Mouse (Mus musculus): ENCODE results near the gene Pld2. TPM values are rescaled to one million over a fixed set of nuclear protein-coding genes. Genes with fewer than 3 reads are reported as not detected.
"Not testable (repeated sequence)": the region's sequence is repeated elsewhere in the genome, so short reads cannot be mapped to it uniquely, and the experiment has no call there.

Pld2 gene
- polyA plus RNA-seq, 1 experiment from 2014 or later = 10.4 TPM

DNA sequence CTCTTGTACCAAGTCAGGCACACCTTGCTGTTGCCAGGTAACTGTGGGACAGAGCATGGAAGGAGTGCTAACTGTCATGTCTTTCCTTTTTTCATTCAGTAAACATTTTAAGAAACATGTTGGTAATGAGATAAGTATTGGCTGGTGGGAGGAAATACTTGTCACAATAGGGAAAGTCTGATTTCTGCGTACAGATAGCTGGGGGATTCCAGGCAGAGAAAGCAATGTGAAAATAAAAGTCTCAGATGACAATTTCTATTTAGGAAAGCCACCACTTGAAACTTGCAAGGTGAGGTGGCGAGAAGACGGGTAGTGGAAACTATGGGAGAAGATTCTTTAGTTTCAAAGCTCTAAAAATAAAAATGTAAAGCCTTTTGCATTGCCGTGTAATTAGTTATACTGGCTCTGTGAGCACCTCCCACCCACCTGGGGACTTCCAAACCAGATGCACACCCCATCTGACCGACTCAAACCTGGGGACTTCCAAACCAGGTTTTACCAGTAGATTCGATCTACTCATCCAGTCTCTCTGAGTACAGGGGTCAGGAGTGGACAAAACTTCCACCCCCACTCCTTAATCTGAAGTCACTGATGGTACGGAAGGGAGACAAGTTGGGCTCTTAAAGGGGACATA is 27.0 kb upstream of the Pld2 start:
- WGBS = 71% methylated on average over 7 of the region's 7 CpGs
- Histone ChIP-seq H3K4me3 (no peak overlapping the region), H3K9ac (no peak overlapping the region), H3K4me1 (replicated peaks) (peaks cover 7% of the 10 kb centered on the region; the same call in 1 of the 2 replicates), H3K4me2 (no peak overlapping the region), H3K9me3 (replicated peaks) (no peaks in the 10 kb centered on the region), H3K36me3 (no peaks in the 10 kb centered on the region), H3K27me3 (peaks cover 13% of the 10 kb centered on the region), H3K27ac (no peak overlapping the region)
- ATAC-seq (replicated peaks; ENCODE audit: insufficient number of reproducible peaks, insufficient read depth, low FRiP score, low read depth) = no peak

DNA sequence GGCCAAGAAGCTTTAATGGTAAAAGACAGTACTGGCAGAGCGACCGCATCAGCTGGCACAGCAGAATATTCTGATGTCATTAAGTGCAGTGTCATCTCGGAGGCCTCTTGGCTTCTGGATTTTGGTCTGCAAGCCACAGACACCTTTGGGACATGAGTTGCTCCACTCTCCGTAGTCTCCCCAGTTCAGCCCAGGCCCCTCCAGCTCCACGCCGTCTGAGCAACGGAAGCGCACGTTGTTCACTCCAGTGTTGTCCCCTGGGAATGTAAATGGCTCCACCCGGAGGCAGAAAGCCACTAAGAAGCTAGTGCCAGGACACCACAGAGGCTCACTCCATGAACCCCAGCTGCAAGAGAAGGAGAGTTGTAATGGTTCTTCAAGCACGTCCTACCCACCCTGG is 26.3 kb upstream of the Pld2 start:
- no peak overlapping the region for H3K4me3 ChIP-seq
- no peak overlapping the region for H3K4me2 ChIP-seq
- H3K9ac ChIP-seq = no peak overlapping the region
- no peak for ATAC-seq (replicated peaks; ENCODE audit: insufficient number of reproducible peaks, insufficient read depth, low FRiP score, low read depth)
- H3K4me1 ChIP-seq (replicated peaks) = peaks cover 7% of the 10 kb centered on the region; the same call in 1 of the 2 replicates
- no peaks in the 10 kb centered on the region for H3K36me3 ChIP-seq
- 57% methylated on average over 11 of the region's 11 CpGs for WGBS
- H3K9me3 ChIP-seq (replicated peaks) = no peaks in the 10 kb centered on the region
- no peak overlapping the region for H3K27ac ChIP-seq
- H3K27me3 ChIP-seq = peaks cover 13% of the 10 kb centered on the region

DNA sequence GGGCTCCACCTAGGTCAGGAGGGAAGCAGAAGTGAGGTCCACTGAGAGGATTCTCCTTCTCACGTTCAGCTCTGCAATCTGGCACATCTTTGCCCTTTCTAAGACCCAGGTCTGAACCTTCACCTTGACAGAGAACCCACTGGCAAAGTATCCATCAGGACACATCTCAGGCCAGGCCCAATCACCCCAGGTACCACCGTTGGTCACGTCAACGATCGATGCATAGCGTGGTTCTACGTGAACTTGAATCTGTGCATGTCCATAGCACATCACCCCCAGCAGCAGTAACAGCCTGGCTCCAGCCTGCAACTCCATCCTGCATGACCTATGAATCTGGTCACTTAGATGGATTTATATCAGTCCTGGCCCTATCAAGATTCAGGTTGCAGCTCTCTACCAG is 25.6 kb upstream of the Pld2 start, which contains the start of gene Vmo1:
Vmo1 (minus strand) TSS at position 329 of the 400 bp plus-strand sequence.
- no peaks in the 10 kb centered on the region for H3K36me3 ChIP-seq
- WGBS = 85% methylated on average over 7 of the region's 7 CpGs
- peaks cover 8% of the 10 kb centered on the region; the same call in 1 of the 2 replicates for H3K4me1 ChIP-seq (replicated peaks)

DNA sequence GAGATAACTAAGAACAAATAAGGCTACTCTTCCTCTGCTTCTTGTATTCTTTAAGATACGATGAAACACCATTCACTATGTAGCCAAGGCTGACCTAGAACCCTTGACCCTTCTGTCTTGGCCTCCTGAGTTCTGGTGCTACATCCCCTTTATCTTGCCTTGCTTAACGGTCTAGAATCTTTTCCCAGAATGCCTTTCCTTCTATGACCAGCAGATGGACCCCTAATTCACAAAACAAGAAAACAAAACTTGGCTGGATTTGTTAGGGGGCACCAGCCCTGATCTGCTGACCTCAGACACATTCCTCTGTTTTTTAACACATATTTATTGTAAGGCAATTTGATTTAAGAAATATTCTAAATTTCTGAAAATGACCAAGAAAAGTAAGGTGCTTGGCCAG is 23.5 kb upstream of the Pld2 start:
- no peak for ATAC-seq (replicated peaks; ENCODE audit: insufficient number of reproducible peaks, insufficient read depth, low FRiP score, low read depth)
- H3K27me3 ChIP-seq = no peaks in the 10 kb centered on the region; the same call in 1 of the 2 replicates
- H3K36me3 ChIP-seq = no peaks in the 10 kb centered on the region
- WGBS = 22% methylated on average over 2 of the region's 2 CpGs
- H3K4me3 ChIP-seq = no peak overlapping the region
- peaks cover 15% of the 10 kb centered on the region for H3K4me1 ChIP-seq (replicated peaks)
- no peak overlapping the region for H3K27ac ChIP-seq
- no peak overlapping the region for H3K4me2 ChIP-seq
- H3K9me3 ChIP-seq (replicated peaks) = no peaks in the 10 kb centered on the region
- no peak overlapping the region for H3K9ac ChIP-seq

More for the DNA sequence above, 25.6 kb upstream of the Pld2 start, which contains the start of gene Vmo1:
- Histone ChIP-seq H3K9ac (no peak within 1 kb of the TSS), H3K27ac (no peak within 1 kb of the TSS), H3K9me3 (replicated peaks) (no peaks in the 10 kb centered on the region), H3K4me2 (no peak within 1 kb of the TSS), H3K4me3 (no peak within 1 kb of the TSS), H3K27me3 (peaks cover 11% of the 10 kb centered on the region)
- no peak for ATAC-seq (replicated peaks; ENCODE audit: insufficient number of reproducible peaks, insufficient read depth, low FRiP score, low read depth)

DNA sequence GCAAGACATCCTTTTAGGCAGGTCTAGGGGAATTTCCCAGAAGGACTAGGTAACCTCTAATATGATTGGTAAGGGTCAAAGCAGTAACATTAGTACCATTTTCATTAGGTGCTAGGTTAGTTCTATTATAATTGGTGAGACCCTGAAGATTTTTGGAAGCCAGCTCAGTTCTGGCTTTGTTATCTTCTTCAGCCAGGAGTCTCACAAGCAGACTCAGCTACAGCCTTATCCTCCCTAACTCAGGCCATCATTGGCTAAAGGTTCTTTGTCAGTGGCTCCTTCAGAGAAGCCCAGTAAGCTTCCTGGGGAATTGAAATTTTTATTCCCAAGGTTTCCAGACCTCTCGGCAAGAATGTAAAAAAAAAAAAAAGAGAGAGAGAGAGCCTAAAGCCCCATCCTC is 21.4 kb upstream of the Pld2 start:
- Histone ChIP-seq H3K27me3 (no peaks in the 10 kb centered on the region; the same call in 1 of the 2 replicates), H3K9me3 (replicated peaks) (no peaks in the 10 kb centered on the region), H3K27ac (no peak overlapping the region), H3K4me1 (replicated peaks) (peaks cover 15% of the 10 kb centered on the region), H3K4me3 (no peak overlapping the region), H3K9ac (no peak overlapping the region), H3K36me3 (no peaks in the 10 kb centered on the region), H3K4me2 (no peak overlapping the region)
- ATAC-seq (replicated peaks; ENCODE audit: insufficient number of reproducible peaks, insufficient read depth, low FRiP score, low read depth) = no peak
- 71% methylated on average over 1 of the region's 1 CpGs for WGBS

DNA sequence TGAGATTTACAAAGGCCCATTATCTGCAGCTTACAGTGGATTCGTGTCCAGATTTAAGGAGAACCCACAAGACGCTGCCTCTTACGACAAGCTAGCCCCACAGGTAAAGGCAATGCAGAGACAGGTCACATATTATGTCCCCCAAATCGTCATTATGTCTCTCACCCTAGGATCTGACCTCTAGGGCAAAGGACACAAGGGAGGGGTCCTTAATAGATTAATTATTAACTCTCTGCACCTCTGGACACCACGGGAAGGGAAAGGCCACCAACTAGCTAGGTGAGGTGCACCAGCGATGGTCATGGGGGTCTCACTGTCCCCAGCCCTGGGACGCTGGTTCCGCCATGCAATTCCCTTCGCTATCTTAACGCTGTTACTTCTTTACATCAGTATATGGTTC is 20.9 kb upstream of the Pld2 start, which contains the start of gene Gltpd2:
Gltpd2 (plus strand) TSS at position 274 of the 400 bp plus-strand sequence.
- H3K4me2 ChIP-seq = peak within 1 kb of the TSS; percentile 76
- H3K4me1 ChIP-seq (replicated peaks) = peaks cover 15% of the 10 kb centered on the region
- no peaks in the 10 kb centered on the region for H3K27me3 ChIP-seq
- no peaks in the 10 kb centered on the region for H3K9me3 ChIP-seq (replicated peaks)
- peak within 1 kb of the TSS; percentile 46 for H3K4me3 ChIP-seq
- H3K36me3 ChIP-seq = no peaks in the 10 kb centered on the region
- H3K27ac ChIP-seq = peak within 1 kb of the TSS; percentile 70
- 86% methylated on average over 10 of the region's 10 CpGs for WGBS
- ATAC-seq (replicated peaks; ENCODE audit: insufficient number of reproducible peaks, insufficient read depth, low FRiP score, low read depth) = no peak
- peak within 1 kb of the TSS; percentile 62 for H3K9ac ChIP-seq

DNA sequence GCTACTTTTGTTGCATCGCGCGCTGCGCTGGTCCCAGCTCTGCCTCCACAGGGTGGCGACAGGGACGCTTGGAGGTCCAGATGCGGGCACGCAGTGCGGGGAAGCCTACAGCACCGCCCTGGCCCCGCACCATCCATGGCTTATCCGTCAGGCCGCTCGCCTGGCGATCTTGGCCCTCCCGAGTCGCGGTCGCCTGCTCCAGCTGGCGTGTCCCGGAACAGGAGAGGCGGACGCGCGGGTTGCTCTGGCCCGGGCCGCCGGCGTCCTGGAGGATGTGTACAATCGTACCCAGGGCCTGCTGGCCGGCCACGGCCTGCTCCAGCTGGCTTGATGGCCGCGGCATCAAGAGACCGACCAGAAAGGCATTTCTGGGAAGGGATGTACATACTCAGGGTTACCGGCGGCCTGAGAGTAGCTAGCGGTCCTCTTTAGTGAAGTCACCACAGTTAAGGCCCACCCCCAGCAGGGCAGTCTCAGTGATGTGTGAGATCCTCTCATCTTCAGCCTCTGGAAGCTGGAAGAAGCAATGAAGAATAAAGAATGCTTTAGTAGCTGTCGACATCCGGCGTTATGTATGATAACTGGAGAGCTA is 19.6 kb upstream of the Pld2 start:
- Histone ChIP-seq H3K27ac (peak overlapping the region; percentile 70), H3K27me3 (no peaks in the 10 kb centered on the region), H3K4me2 (peak overlapping the region; percentile 76), H3K9me3 (replicated peaks) (no peaks in the 10 kb centered on the region), H3K9ac (peak overlapping the region; percentile 62), H3K4me3 (peak overlapping the region; percentile 46), H3K4me1 (replicated peaks) (peaks cover 15% of the 10 kb centered on the region), H3K36me3 (no peaks in the 10 kb centered on the region)
- WGBS = 3% methylated on average over 41 of the region's 41 CpGs
- peak; percentile 22; the same call in 1 of the 2 replicates for ATAC-seq (replicated peaks; ENCODE audit: insufficient number of reproducible peaks, insufficient read depth, low FRiP score, low read depth)

DNA sequence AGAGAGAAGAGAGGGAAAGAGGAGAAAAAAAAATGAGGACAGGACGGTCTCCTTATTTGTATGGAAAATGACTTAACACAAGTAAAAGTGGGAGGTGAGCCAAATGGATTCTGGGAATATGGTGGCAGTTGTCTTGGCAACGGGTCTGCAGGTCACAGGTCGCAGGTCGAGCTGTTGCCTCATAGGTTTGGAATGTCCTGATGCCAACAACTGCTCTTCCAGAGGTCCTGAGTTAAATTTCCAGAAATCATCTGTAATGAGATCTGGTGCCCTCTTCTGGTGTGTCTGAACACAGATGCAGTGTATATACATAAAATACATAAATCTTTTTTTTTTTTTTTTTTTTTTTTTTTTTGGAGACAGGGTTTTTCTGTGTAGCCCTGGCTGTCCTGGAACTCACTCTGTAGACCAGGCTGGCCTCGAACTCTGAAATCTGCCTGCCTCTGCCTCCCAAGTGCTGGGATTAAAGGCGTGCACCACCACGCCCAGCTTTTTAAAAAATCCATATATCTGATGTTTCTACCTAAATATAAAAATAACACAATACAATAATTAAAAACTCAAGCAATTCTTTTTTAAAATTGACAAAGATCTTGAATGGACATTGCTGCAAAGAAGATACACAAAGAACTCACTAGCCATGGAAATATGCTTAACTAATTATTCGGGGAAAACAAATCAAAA is 16.4 kb upstream of the Pld2 start:
- not testable (repeated sequence) for H3K27me3 ChIP-seq; H3K9me3 ChIP-seq (replicated peaks); ATAC-seq (replicated peaks; ENCODE audit: insufficient number of reproducible peaks, insufficient read depth, low FRiP score, low read depth); H3K4me2 ChIP-seq; H3K9ac ChIP-seq; H3K4me3 ChIP-seq; H3K27ac ChIP-seq
- Histone ChIP-seq H3K4me1 (replicated peaks) (peaks cover 25% of the 10 kb centered on the region), H3K36me3 (peaks cover 21% of the 10 kb centered on the region)
- WGBS = 87% methylated on average over 8 of the region's 8 CpGs

DNA sequence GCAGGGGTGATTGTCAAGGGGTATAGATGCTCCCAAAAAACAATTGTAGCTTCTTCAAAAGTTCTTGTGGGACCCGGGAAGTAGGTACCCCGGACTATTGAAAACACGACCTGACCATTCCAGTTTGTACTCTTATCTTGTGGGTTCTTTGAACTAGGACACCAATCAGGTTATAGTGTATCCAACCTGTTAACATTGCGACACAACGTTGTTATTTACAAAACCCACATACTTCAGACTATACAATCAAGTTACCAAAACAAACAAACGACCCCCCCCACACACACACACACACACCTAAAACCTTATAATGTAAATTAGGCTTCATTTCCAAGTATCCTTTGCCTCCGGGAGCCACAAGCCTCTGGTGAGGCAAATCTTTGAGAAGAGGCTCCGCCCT is 15.1 kb upstream of the Pld2 start:
- WGBS = 5% methylated on average over 8 of the region's 8 CpGs
- ATAC-seq (replicated peaks; ENCODE audit: insufficient number of reproducible peaks, insufficient read depth, low FRiP score, low read depth) = no peak; the same call in 1 of the 2 replicates

DNA sequence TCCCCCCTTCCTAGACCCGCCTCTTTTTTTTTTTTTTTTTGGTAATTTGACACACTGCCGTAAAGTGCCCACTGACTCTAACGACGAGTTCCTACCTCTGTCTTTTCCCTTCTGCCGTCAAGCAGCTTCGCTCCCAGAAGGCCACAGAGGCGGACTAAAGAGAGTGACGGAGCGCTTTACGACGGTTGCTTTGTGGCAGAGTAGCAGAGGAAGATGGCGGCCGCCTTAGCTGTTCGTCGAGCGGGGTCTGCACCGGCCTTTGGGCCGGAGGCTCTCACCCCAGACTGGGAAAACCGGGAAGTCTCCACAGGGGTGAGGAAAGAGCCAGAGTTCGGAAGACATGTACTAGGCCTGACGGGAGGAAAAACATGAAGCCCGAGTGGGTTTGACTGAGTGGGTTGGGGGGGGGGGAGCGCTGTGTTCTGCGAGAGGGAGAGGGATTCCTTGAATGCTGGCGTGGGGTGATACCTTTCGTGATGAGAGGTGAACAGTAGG is 14.6 kb upstream of the Pld2 start, which contains the start of gene Psmb6:
Psmb6 (plus strand) TSS at position 184 of the 495 bp plus-strand sequence.
- peak within 1 kb of the TSS; percentile 80 for H3K9ac ChIP-seq
- peaks cover 24% of the 10 kb centered on the region for H3K36me3 ChIP-seq
- peak within 1 kb of the TSS; percentile 56 for H3K27ac ChIP-seq
- peak within 1 kb of the TSS; percentile 83 for H3K4me3 ChIP-seq
- H3K9me3 ChIP-seq (replicated peaks) = no peaks in the 10 kb centered on the region
- ATAC-seq (replicated peaks; ENCODE audit: insufficient number of reproducible peaks, insufficient read depth, low FRiP score, low read depth) = peak; percentile 96
- peak within 1 kb of the TSS; percentile 79 for H3K4me2 ChIP-seq
- H3K27me3 ChIP-seq = no peaks in the 10 kb centered on the region
- H3K4me1 ChIP-seq (replicated peaks) = peaks cover 15% of the 10 kb centered on the region
- WGBS = under 1% methylated on average over 26 of the region's 26 CpGs

More for the DNA sequence above, 15.1 kb upstream of the Pld2 start:
- peak overlapping the region; percentile 83 for H3K4me3 ChIP-seq
- no peaks in the 10 kb centered on the region for H3K9me3 ChIP-seq (replicated peaks)
- peaks cover 19% of the 10 kb centered on the region for H3K4me1 ChIP-seq (replicated peaks)
- peak overlapping the region; percentile 65 for H3K4me2 ChIP-seq
- no peaks in the 10 kb centered on the region for H3K27me3 ChIP-seq
- H3K27ac ChIP-seq = no peak overlapping the region
- peak overlapping the region; percentile 40 for H3K9ac ChIP-seq
- H3K36me3 ChIP-seq = peaks cover 24% of the 10 kb centered on the region

DNA sequence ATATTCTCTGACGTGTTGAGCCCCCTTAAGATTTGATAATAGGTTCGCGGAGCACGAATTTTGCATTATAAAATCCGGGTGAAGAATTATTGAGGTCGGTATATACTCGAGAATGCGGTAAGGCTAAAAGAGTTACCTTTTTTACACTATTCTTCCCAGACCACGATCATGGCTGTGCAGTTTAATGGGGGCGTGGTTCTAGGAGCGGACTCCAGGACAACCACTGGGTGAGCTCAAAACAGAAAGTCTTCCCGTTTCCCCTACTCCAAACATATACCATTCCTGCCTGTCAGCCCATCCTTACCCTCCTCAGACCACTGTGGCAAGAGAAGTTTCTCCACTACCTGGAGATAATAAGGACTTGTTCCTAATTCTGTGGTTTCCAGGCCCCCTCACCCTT is 14.1 kb upstream of the Pld2 start:
- Histone ChIP-seq H3K9ac (peak overlapping the region; percentile 80), H3K4me1 (replicated peaks) (peaks cover 10% of the 10 kb centered on the region), H3K27me3 (no peaks in the 10 kb centered on the region), H3K4me3 (peak overlapping the region; percentile 83), H3K9me3 (replicated peaks) (no peaks in the 10 kb centered on the region), H3K36me3 (peaks cover 24% of the 10 kb centered on the region), H3K4me2 (peak overlapping the region; percentile 79), H3K27ac (0 out of 2 replicates have a peak overlapping the region, but pooled peaks have one; percentile 56)
- WGBS = under 1% methylated on average over 12 of the region's 12 CpGs
- no peak for ATAC-seq (replicated peaks; ENCODE audit: insufficient number of reproducible peaks, insufficient read depth, low FRiP score, low read depth)

Data from heart, embryonic 15.5 days (tissue).